Mouse (Mus musculus) liver, embryonic 16.5 days (tissue): Measurements from ENCODE around the gene Ccdc153. TPM values are rescaled to one million over a fixed set of nuclear protein-coding genes. Genes with fewer than 3 reads are reported as not detected.

Experiments
- ATAC-seq: fragments of 200-750 bp; cut with Nextera tagmentation; 2 replicates; pipeline ENCODE4 v1.8.0; 2017; ENCODE audit warnings: low read depth, mild to moderate bottlenecking, moderate number of reproducible peaks, moderate library complexity
- H3K27ac ChIP-seq: fragments of 300-500 bp; sonication (generic); 2 replicates; pipeline ENCODE4 v1.5.1; 2014; ENCODE audit warnings: mild to moderate bottlenecking, low read length
- H3K27me3 ChIP-seq: fragments of 300-500 bp; sonication (generic); 2 replicates; pipeline ENCODE4 v1.6.1; 2014; ENCODE audit warnings: low read depth, low read length, mixed read lengths; ENCODE audit not compliant: control insufficient read depth, insufficient read depth
- H3K36me3 ChIP-seq: fragments of 300-500 bp; sonication (generic); 2 replicates; pipeline ENCODE4 v1.6.1; 2014; ENCODE audit warnings: mild to moderate bottlenecking; ENCODE audit not compliant: control insufficient read depth, insufficient read depth
- H3K4me1 ChIP-seq: fragments of 300-500 bp; sonication (generic); 2 replicates; pipeline ENCODE4 v1.6.1; 2014; ENCODE audit warnings: low read depth, low read length, mixed read lengths; ENCODE audit not compliant: control insufficient read depth
- H3K4me2 ChIP-seq: fragments of 300-500 bp; sonication (generic); 2 replicates; pipeline ENCODE4 v1.6.1; 2014; ENCODE audit warnings: low read depth, low read length, mixed read lengths
- H3K4me3 ChIP-seq: fragments of 300-500 bp; sonication (generic); 2 replicates; pipeline ENCODE4 v1.5.1; 2014; ENCODE audit warnings: low read depth, mild to moderate bottlenecking, low read length
- H3K9ac ChIP-seq: fragments of 300-500 bp; sonication (generic); 2 replicates; pipeline ENCODE4 v1.6.1; 2014; ENCODE audit warnings: low read depth, low read length
- H3K9me3 ChIP-seq: fragments of 300-500 bp; sonication (generic); replicated peaks from 2 replicates; pipeline ENCODE4 v1.6.1; 2016; ENCODE audit warnings: low read length; ENCODE audit not compliant: control insufficient read depth
- WGBS: fragments of 180-500 bp; shearing (Covaris S2); extraction: QIAGEN DNeasy Blood & Tissue Kit; methylation state at CpG from one replicate; pipeline ENCODE4 v1.1.7; 2014; ENCODE audit not compliant: insufficient replicate concordance; 5-methylcytosine and 5-hydroxymethylcytosine counted together
- polyA plus RNA-seq: library from polyadenylated mRNA; unstranded; fragments of >200 nt; fragmentation: Nextera tagmentation; extraction: Ambion mirVana; gene quantifications from 2 replicates; pipeline ENCODE4 v1.2.1, GENCODE M21; 2015

Ccdc153 gene
- polyA plus RNA-seq, 1 experiment from 2014 or later, result not detected

- peak overlapping the region; percentile 87; the same call in 1 of the 2 replicates for H3K27ac ChIP-seq
- H3K4me3 ChIP-seq, result peak overlapping the region; percentile 68; the same call in 1 of the 2 replicates
- no peak overlapping the region for H3K9ac ChIP-seq
- H3K4me2 ChIP-seq, result peak overlapping the region; percentile 93; the same call in 1 of the 2 replicates
- H3K9me3 ChIP-seq, result no peaks in the 10 kb centered on the region
- no peaks in the 10 kb centered on the region for H3K27me3 ChIP-seq
- peaks cover 16% of the 10 kb centered on the region for H3K4me1 ChIP-seq
- no peak for ATAC-seq
- H3K36me3 ChIP-seq, result no peaks in the 10 kb centered on the region
- WGBS, result 69% methylated on average over 8 of the region's 8 CpGs
These were observed 26.2 kb downstream of the Ccdc153 start for GRCm38 (mm10) chr9:44266478-44267226.

GRCm38 (mm10) chr9:44267319-44268026 lies 27.0 kb downstream of the Ccdc153 start:
- WGBS, result 7% methylated on average over 21 of the region's 23 CpGs
- Histone ChIP-seq H3K9ac (peak overlapping the region; percentile 85), H3K27ac (peak overlapping the region; percentile 87), H3K27me3 (no peaks in the 10 kb centered on the region), H3K4me3 (peak overlapping the region; percentile 68), H3K36me3 (no peaks in the 10 kb centered on the region), H3K9me3 (no peaks in the 10 kb centered on the region), H3K4me2 (peak overlapping the region; percentile 93), H3K4me1 (peaks cover 16% of the 10 kb centered on the region)
- ATAC-seq, result 0 out of 2 replicates have a peak, but pooled peaks have one; percentile 17

GRCm38 (mm10) chr9:44268027-44268360 lies 27.5 kb downstream of the Ccdc153 start:
- 2% methylated on average over 28 of the region's 28 CpGs for WGBS
- Histone ChIP-seq H3K9ac (peak overlapping the region; percentile 85), H3K4me1 (peaks cover 16% of the 10 kb centered on the region), H3K27ac (peak overlapping the region; percentile 87), H3K4me2 (peak overlapping the region; percentile 93), H3K36me3 (no peaks in the 10 kb centered on the region; the same call in 1 of the 2 replicates), H3K4me3 (peak overlapping the region; percentile 68), H3K27me3 (no peaks in the 10 kb centered on the region), H3K9me3 (no peaks in the 10 kb centered on the region)
- peak; percentile 90 for ATAC-seq

GRCm38 (mm10) chr9:44268432-44268831 lies 28.0 kb downstream of the Ccdc153 start, which contains the start of gene Nlrx1:
Gene Nlrx1, minus strand, starts transcription at chr9:44268599.
- Histone ChIP-seq H3K27me3 (no peaks in the 10 kb centered on the region), H3K4me2 (peak within 1 kb of the TSS; percentile 93), H3K9ac (peak within 1 kb of the TSS; percentile 85), H3K4me3 (peak within 1 kb of the TSS; percentile 68), H3K4me1 (peaks cover 16% of the 10 kb centered on the region), H3K9me3 (no peaks in the 10 kb centered on the region), H3K27ac (peak within 1 kb of the TSS; percentile 87), H3K36me3 (peaks cover 4% of the 10 kb centered on the region; the same call in 1 of the 2 replicates)
- 22% methylated on average over 6 of the region's 6 CpGs for WGBS
- ATAC-seq, result peak; percentile 51

GRCm38 (mm10) chr9:44269077-44269476 lies 28.6 kb downstream of the Ccdc153 start:
- no peak overlapping the region for H3K9ac ChIP-seq
- peaks cover 16% of the 10 kb centered on the region for H3K4me1 ChIP-seq
- no peak overlapping the region for H3K4me3 ChIP-seq
- WGBS, result 66% methylated on average over 3 of the region's 3 CpGs
- peaks cover 10% of the 10 kb centered on the region for H3K36me3 ChIP-seq
- no peak for ATAC-seq
- H3K9me3 ChIP-seq, result no peaks in the 10 kb centered on the region
- no peaks in the 10 kb centered on the region for H3K27me3 ChIP-seq
- no peak overlapping the region for H3K27ac ChIP-seq
- no peak overlapping the region for H3K4me2 ChIP-seq

- 82% methylated on average over 4 of the region's 4 CpGs for WGBS
- H3K27ac ChIP-seq, result no peak overlapping the region
- no peak for ATAC-seq
These were observed 29.5 kb downstream of the Ccdc153 start for GRCm38 (mm10) chr9:44269973-44270372.

GRCm38 (mm10) chr9:44283183-44283582 lies 42.7 kb downstream of the Ccdc153 start:
- Histone ChIP-seq H3K36me3 (peaks cover 29% of the 10 kb centered on the region), H3K4me3 (no peak overlapping the region), H3K27ac (no peak overlapping the region), H3K27me3 (no peaks in the 10 kb centered on the region; the same call in 1 of the 2 replicates), H3K9me3 (no peaks in the 10 kb centered on the region), H3K9ac (no peak overlapping the region), H3K4me2 (no peak overlapping the region), H3K4me1 (peaks cover 19% of the 10 kb centered on the region)
- ATAC-seq, result no peak
- WGBS, result 63% methylated on average over 5 of the region's 5 CpGs

More at GRCm38 (mm10) chr9:44269973-44270372, 29.5 kb downstream of the Ccdc153 start:
- H3K4me3 ChIP-seq, result no peak overlapping the region
- no peak overlapping the region for H3K4me2 ChIP-seq
- H3K9me3 ChIP-seq, result no peaks in the 10 kb centered on the region
- peaks cover 19% of the 10 kb centered on the region for H3K36me3 ChIP-seq
- H3K9ac ChIP-seq, result no peak overlapping the region
- H3K27me3 ChIP-seq, result no peaks in the 10 kb centered on the region
- peaks cover 16% of the 10 kb centered on the region for H3K4me1 ChIP-seq

- H3K27me3 ChIP-seq, result no peaks in the 10 kb centered on the region; the same call in 1 of the 2 replicates
- peak overlapping the region; percentile 88 for H3K4me2 ChIP-seq
- peaks cover 17% of the 10 kb centered on the region for H3K36me3 ChIP-seq
- peak overlapping the region; percentile 75 for H3K4me3 ChIP-seq
- peaks cover 34% of the 10 kb centered on the region for H3K4me1 ChIP-seq
- H3K27ac ChIP-seq, result peak overlapping the region; percentile 96
- peak; percentile 56 for ATAC-seq
- WGBS, result 9% methylated on average over 6 of the region's 6 CpGs
- peak overlapping the region; percentile 95 for H3K9ac ChIP-seq
- no peaks in the 10 kb centered on the region for H3K9me3 ChIP-seq
These were observed 45.9 kb downstream of the Ccdc153 start for GRCm38 (mm10) chr9:44286256-44286850.
